Mouse (Mus musculus) cortical plate, adult 2 months (tissue): ENCODE results near the gene Tle4.

Source experiments
- CTCF ChIP-seq: fragments of 200-500 bp; IDR thresholded peaks from 2 replicates; pipeline ENCODE4 v1.5.1; 2011; ENCODE audit warnings: mild to moderate bottlenecking, control low read depth, low read length; ENCODE audit not compliant: insufficient read depth; ENCODE audit errors: extremely low read depth
- POLR2A ChIP-seq: fragments of 200-500 bp; IDR thresholded peaks from 2 replicates; pipeline ENCODE4 v1.6.1; 2011; ENCODE audit warnings: mild to moderate bottlenecking, low read length, control low read depth; ENCODE audit not compliant: insufficient read depth; ENCODE audit errors: extremely low read depth

GRCm38 (mm10) chr19:14506875-14507670, 90.8 kb downstream of the Tle4 start:
- no peak for TF ChIP-seq CTCF
- TF ChIP-seq POLR2A = no peak
